Mouse (Mus musculus) C2C12 (cell line): Measurements from ENCODE around the gene Il23a.

Experiments
- CEBPB ChIP-seq: IDR thresholded peaks from one replicate; pipeline ENCODE4 v1.6.1; 2011; ENCODE audit warnings: low read depth, mild to moderate bottlenecking, control low read depth, moderate library complexity
- CTCF ChIP-seq: IDR thresholded peaks from one replicate; pipeline ENCODE4 v1.5.1; 2011; ENCODE audit not compliant: control insufficient read depth, insufficient read depth, insufficient read length
- MYOG ChIP-seq: IDR thresholded peaks from one replicate; pipeline ENCODE4 v1.6.1; 2011; ENCODE audit not compliant: control insufficient read depth, insufficient read length; ENCODE audit errors: extremely low read depth
- USF1 ChIP-seq: IDR thresholded peaks from one replicate; pipeline ENCODE4 v1.6.1; 2011; ENCODE audit warnings: low read depth, mild to moderate bottlenecking, control low read depth, moderate library complexity

DNA sequence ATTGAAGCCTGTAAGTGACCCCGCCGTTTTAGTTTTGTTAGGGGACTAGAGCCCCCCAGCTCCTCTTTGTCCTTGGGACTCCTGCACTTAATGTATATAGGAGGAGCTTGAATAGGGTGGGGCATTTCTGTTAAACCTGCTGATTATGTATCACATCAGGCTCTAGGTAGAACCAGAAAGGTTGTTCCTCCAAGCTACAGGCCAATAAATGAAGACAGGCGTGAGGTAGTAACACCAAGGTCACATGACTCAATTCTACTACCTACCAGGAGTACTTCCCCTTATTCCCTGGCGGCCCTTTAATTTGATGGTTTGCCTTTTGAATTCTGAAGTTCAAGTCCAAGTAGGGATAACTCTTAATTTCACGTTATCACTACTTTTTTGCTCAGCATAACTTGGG, 39.9 kb upstream of the Il23a start:
- TF ChIP-seq CTCF (no peak), USF1 (peak; percentile 90), MYOG (no peak), CEBPB (no peak)
